Mouse (Mus musculus) intestine, postnatal 0 days (tissue): ENCODE measurements around the gene Cradd. TPM values are rescaled to one million over a fixed set of nuclear protein-coding genes. Genes with fewer than 3 reads are reported as not detected.

Source experiments
- ATAC-seq: fragments of 200-750 bp; cut with Nextera tagmentation; 2 replicates; pipeline ENCODE4 v1.8.0; 2017; ENCODE audit warnings: mild to moderate bottlenecking, moderate TSS enrichment, moderate library complexity
- H3K27ac ChIP-seq: fragments of 300-500 bp; sonication (generic); 2 replicates; pipeline ENCODE4 v1.5.1; 2014; ENCODE audit warnings: mild to moderate bottlenecking, low read depth, low read length, moderate library complexity
- H3K27me3 ChIP-seq: fragments of 300-500 bp; sonication (generic); replicated peaks from 2 replicates; pipeline ENCODE4 v1.6.1; 2014; ENCODE audit warnings: low read length, mixed read lengths; ENCODE audit not compliant: control insufficient read depth, insufficient read depth
- H3K36me3 ChIP-seq: fragments of 300-500 bp; sonication (generic); 2 replicates; pipeline ENCODE4 v1.6.1; 2014; ENCODE audit warnings: mild to moderate bottlenecking, moderate library complexity; ENCODE audit not compliant: control insufficient read depth, insufficient read depth
- H3K4me1 ChIP-seq: fragments of 300-500 bp; sonication (generic); replicated peaks from 2 replicates; pipeline ENCODE4 v1.6.1; 2014; ENCODE audit warnings: antibody characterized with exemption, low read length, mixed read lengths; ENCODE audit not compliant: control insufficient read depth, insufficient read depth
- H3K4me2 ChIP-seq: fragments of 300-500 bp; sonication (generic); replicated peaks from 2 replicates; pipeline ENCODE4 v1.6.1; 2014; ENCODE audit warnings: low read depth, mild to moderate bottlenecking, moderate library complexity
- H3K4me3 ChIP-seq: fragments of 300-500 bp; sonication (generic); 2 replicates; pipeline ENCODE4 v1.5.1; 2014; ENCODE audit warnings: low read depth, low read length
- H3K9ac ChIP-seq: fragments of 300-500 bp; sonication (generic); 2 replicates; pipeline ENCODE4 v1.6.1; 2014; ENCODE audit warnings: mild to moderate bottlenecking, low read depth, low read length
- H3K9me3 ChIP-seq: fragments of 300-500 bp; sonication (generic); 2 replicates; pipeline ENCODE4 v1.6.1; 2016; ENCODE audit warnings: mixed run types; ENCODE audit not compliant: control insufficient read depth
- CTCF ChIP-seq: sonication (generic); IDR thresholded peaks from 2 replicates; pipeline ENCODE4 v1.5.1; 2016; ENCODE audit warnings: low read depth, mild to moderate bottlenecking, control low read depth, antibody characterized with exemption, moderate library complexity
- WGBS: fragments of 180-500 bp; shearing (Covaris S2); extraction: QIAGEN DNeasy Blood & Tissue Kit; methylation state at CpG from one replicate; pipeline ENCODE4 v1.1.7; 2014; 5-methylcytosine and 5-hydroxymethylcytosine counted together
- polyA plus RNA-seq: library from polyadenylated mRNA; unstranded; fragments of >200 nt; fragmentation: Nextera tagmentation; extraction: Ambion mirVana; gene quantifications from 2 replicates; pipeline ENCODE4 v1.2.1, GENCODE M21; 2015

The Cradd gene
- polyA plus RNA-seq, 1 experiment from 2014 or later = 12.5 TPM

DNA sequence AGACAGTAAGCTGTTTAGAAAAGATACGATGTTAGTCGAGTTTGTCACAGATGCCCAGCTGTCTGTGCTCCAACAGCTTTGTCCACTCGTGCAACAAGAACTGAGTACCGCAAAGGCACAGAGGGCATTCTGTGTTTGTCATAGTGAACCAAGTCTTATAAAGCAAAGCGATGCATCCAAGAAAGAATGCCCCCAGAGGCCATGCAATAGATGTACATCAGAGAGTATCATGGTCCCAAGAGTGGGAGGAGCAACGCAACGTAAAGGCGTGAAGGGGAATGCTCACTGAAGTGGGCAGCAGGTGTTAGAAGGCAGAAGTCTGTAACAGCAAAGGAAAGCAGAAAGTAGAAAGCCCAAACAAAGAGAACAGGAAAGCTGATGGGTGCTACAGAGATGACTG, 66.0 kb downstream of the Cradd start:
- H3K9ac ChIP-seq = no peak overlapping the region
- WGBS = 74% methylated on average over 8 of the region's 8 CpGs
- H3K4me3 ChIP-seq = no peak overlapping the region
- H3K27me3 ChIP-seq = no peaks in the 10 kb centered on the region
- H3K4me1 ChIP-seq = 0 out of 2 replicates have a peak, but pooled peaks cover 5% of the 10 kb centered on the region
- H3K9me3 ChIP-seq = no peaks in the 10 kb centered on the region
- no peak overlapping the region for H3K27ac ChIP-seq
- no peaks in the 10 kb centered on the region for H3K36me3 ChIP-seq
- no peak overlapping the region for H3K4me2 ChIP-seq
- peak; percentile 43 for TF ChIP-seq CTCF
- no peak for ATAC-seq

DNA sequence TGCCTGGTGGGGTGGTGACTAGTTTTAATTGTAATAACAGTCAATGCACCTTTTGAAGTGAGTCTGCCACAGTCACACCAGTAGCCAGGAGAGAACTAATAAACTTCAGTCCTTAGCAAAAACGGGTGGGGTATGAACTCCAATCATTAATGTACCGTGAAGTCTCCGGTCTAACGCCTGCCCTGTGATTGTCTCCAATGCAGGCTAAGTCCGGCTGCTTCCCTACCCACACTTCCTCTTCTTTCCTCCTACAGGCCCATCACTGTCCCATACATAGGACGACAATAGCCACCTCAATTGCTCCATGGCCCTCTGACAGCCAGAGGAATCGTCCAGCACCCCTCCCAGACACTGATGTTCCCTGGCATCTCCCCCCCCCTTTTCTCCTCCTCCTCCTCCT, 67.8 kb downstream of the Cradd start:
- Histone ChIP-seq H3K9ac (no peak overlapping the region), H3K27ac (no peak overlapping the region), H3K4me1 (no peaks in the 10 kb centered on the region), H3K9me3 (no peaks in the 10 kb centered on the region), H3K4me2 (no peak overlapping the region), H3K27me3 (no peaks in the 10 kb centered on the region), H3K36me3 (no peaks in the 10 kb centered on the region), H3K4me3 (no peak overlapping the region)
- no peak for TF ChIP-seq CTCF
- ATAC-seq = no peak
- WGBS = 55% methylated on average over 7 of the region's 7 CpGs

DNA sequence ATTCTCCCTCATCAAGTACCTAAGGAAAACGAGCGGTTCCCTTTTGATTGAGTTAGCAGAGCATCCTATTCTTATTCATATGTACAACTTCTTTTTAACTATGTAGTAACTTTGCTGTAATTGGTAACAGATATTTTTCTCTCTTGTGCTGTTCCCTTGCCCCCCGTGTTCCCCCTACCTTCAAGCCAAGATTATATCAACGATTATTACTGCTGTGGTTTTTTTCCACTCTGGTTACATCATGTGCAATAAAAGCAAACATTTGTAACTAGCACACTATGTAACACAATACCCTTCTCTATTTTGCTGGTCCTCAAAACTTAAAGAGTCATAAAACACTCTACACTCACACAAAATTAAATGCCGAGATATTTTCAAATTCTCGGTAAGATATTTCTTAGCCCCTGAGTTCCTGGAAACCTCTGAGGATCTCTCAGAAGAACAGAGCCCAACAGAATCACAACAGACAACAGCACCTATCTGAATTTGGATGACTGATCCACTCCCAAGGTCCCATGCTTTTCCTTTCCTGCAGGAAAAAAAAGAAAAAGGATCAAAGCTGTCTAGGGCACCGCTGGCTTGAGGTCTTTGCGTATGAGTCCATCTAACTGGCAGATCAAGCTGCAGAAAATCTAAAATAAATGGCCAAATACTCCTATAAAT, 68.8 kb downstream of the Cradd start:
- no peak for ATAC-seq
- H3K4me2 ChIP-seq = peak overlapping the region; percentile 32
- H3K9ac ChIP-seq = no peak overlapping the region
- no peaks in the 10 kb centered on the region for H3K27me3 ChIP-seq
- H3K4me3 ChIP-seq = no peak overlapping the region
- H3K36me3 ChIP-seq = no peaks in the 10 kb centered on the region
- 61% methylated on average over 8 of the region's 8 CpGs for WGBS
- no peak overlapping the region for H3K27ac ChIP-seq
- TF ChIP-seq CTCF = no peak
- H3K9me3 ChIP-seq = no peaks in the 10 kb centered on the region
- no peaks in the 10 kb centered on the region for H3K4me1 ChIP-seq

DNA sequence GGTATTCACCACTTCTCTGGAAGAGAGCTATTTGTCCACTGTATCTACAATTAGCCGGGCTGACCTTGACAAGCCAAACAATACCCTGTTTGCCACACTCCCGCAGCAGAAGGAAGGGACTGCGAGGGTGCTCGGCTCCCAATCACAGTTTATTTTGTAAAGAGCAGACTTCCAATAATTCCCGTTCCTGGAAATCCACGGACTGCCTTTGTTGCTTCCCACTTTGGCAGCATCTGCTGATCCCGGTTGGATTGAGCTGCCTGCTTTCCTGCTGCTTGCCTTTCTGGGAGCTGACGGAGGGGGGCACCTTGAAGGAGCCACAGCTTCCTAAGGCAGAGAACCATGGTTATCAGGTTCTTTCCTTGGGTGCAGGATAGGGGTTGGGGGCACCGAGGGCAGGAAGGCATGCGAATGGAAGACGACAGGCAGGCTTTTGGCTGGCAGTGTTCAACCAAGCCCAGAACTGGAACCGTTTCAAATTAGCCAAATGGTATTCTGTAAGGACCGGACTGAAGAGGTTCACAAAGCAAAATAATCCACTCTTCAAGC, 69.4 kb downstream of the Cradd start:
- Histone ChIP-seq H3K36me3 (no peaks in the 10 kb centered on the region), H3K27ac (no peak overlapping the region), H3K9ac (no peak overlapping the region), H3K9me3 (no peaks in the 10 kb centered on the region), H3K4me2 (peak overlapping the region; percentile 32), H3K4me1 (no peaks in the 10 kb centered on the region), H3K27me3 (no peaks in the 10 kb centered on the region), H3K4me3 (no peak overlapping the region)
- ATAC-seq = no peak
- TF ChIP-seq CTCF = peak; percentile 28
- 37% methylated on average over 13 of the region's 13 CpGs for WGBS

DNA sequence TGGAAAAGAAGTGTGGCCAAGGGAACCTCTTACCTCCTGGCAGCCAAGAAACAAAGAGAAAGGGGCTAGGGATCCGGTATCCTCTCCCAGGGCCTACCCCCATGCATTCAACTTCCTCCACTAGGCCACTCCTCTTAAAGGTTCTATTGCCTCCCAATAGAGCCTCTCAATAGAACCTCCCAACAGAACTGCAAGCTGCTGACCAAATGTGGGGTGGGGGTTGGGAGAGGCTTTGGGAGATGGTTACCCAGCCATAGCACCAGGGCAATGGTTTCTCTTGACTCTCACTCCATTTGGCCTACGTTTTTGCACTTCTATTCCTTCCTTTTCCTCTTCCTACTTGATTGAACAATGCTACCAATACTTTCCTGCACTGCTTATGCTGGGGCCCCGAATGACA, 69.9 kb downstream of the Cradd start:
- H3K4me3 ChIP-seq = no peak overlapping the region
- no peak overlapping the region for H3K27ac ChIP-seq
- H3K27me3 ChIP-seq = no peaks in the 10 kb centered on the region
- TF ChIP-seq CTCF = no peak
- no peaks in the 10 kb centered on the region for H3K36me3 ChIP-seq
- ATAC-seq = no peak
- 0 out of 2 replicates have a peak overlapping the region, but pooled peaks have one; percentile 32 for H3K4me2 ChIP-seq
- no peaks in the 10 kb centered on the region for H3K4me1 ChIP-seq
- H3K9ac ChIP-seq = no peak overlapping the region
- WGBS = 55% methylated on average over 3 of the region's 3 CpGs
- no peaks in the 10 kb centered on the region for H3K9me3 ChIP-seq

DNA sequence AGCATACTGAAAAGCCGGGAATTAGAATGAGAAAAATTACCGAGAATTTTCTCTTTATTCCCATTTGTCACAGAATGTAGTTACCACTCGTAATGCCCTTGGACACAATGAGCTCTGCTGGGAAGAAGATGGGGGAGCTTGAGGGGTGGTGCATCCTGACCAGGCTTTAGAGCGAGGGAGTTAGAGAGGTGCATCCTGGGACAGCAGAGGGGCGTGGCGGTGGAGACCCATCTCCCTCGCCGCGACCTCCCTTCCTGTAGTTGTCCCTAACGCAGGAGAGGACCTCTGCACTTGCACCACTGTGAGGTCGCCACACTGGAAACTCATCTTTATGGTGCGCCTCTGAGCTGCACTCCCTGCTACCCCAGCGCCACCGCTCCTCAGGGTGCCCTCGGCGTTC, 72.3 kb downstream of the Cradd start:
- Histone ChIP-seq H3K9me3 (no peaks in the 10 kb centered on the region), H3K36me3 (no peaks in the 10 kb centered on the region), H3K4me2 (no peak overlapping the region), H3K27me3 (no peaks in the 10 kb centered on the region), H3K4me3 (no peak overlapping the region), H3K27ac (no peak overlapping the region), H3K9ac (no peak overlapping the region), H3K4me1 (no peaks in the 10 kb centered on the region)
- no peak for ATAC-seq
- WGBS = 80% methylated on average over 16 of the region's 16 CpGs
- TF ChIP-seq CTCF = no peak
